Mouse (Mus musculus): ENCODE measurements around the gene Zhx3. TPM values are rescaled to one million over a fixed set of nuclear protein-coding genes. Genes with fewer than 3 reads are reported as not detected.

Gene Zhx3
- total RNA-seq, 2 experiments from 2014 or later, result 54.3 to 59.2 TPM

- no peak for DNase-seq
- intact Hi-C loops (cut with DNase I), result loop anchor here (5.0 kb wide), 1 partner anchor 56 kb away; the partner anchor contains the start of gene Top1
These were observed 170.0 kb downstream of the Zhx3 start for GRCm38 (mm10) chr2:160702824-160703223.

- intact Hi-C loops (cut with DNase I), result loop anchor here (2.0 to 5.0 kb wide), 2 partner anchors 54 to 93 kb away; partner anchors contain the start of gene Top1
- no peak for DNase-seq
These were observed 171.2 kb downstream of the Zhx3 start for GRCm38 (mm10) chr2:160701603-160702002.

GRCm38 (mm10) chr2:160700271-160700670 lies 172.5 kb downstream of the Zhx3 start:
- peak; percentile 63 to 67 for DNase-seq
- intact Hi-C loops (cut with DNase I), result loop anchor here (2.0 to 5.0 kb wide), 2 partner anchors 53 to 91 kb away; partner anchors contain the start of gene Top1

Other genes starting within 250 kb of the Zhx3 start
- 10 to 100 TPM; 59.1 to 60.9 TPM for gene Top1, start 227.1 kb downstream of the Zhx3 start, total RNA-seq (2021)
- 10 to 100 TPM; 85.7 to 94.4 TPM for gene Plcg1, start 141.7 kb downstream of the Zhx3 start, total RNA-seq (2021)
- gene Lpin3, start 7.7 kb upstream of the Zhx3 start, total RNA-seq (2021), result 1 to 10 TPM; 5.9 to 7.0 TPM
- gene Emilin3, start 39.3 kb upstream of the Zhx3 start, total RNA-seq (2021), result 10 to 100 TPM in 1 of 2 experiments, 1 to 10 TPM in 1; 8.9 to 10.2 TPM
- 10 to 100 TPM; 87.6 to 95.7 TPM for gene Chd6, start 236.1 kb upstream of the Zhx3 start, total RNA-seq (2021)

All from heart, postnatal 14 days (tissue).